Mouse (Mus musculus): ENCODE results near the gene Mthfd1l.

The Mthfd1l gene

GRCm38 (mm10) chr10:4151159-4151558 lies 178.2 kb downstream of the Mthfd1l start:
- DNase-seq (ENCODE audit: inconsistent age in 2 of 2, low spot score in 1 of 2): no peak

- no peak for DNase-seq (ENCODE audit: inconsistent age in 2 of 2, low spot score in 1 of 2)
These were observed 179.2 kb downstream of the Mthfd1l start for GRCm38 (mm10) chr10:4151862-4152776.

- no peak for DNase-seq (ENCODE audit: inconsistent age in 2 of 2, low spot score in 1 of 2)
These were observed 180.1 kb downstream of the Mthfd1l start for GRCm38 (mm10) chr10:4153031-4153430.

- DNase-seq (ENCODE audit: inconsistent age in 2 of 2, low spot score in 1 of 2): no peak
These were observed 181.1 kb downstream of the Mthfd1l start for GRCm38 (mm10) chr10:4154035-4154434.

GRCm38 (mm10) chr10:4155521-4155920 lies 182.6 kb downstream of the Mthfd1l start:
- peak in 1 of 2 experiments; percentile 28 for DNase-seq (ENCODE audit: inconsistent age in 2 of 2, low spot score in 1 of 2)

- DNase-seq (ENCODE audit: inconsistent age in 2 of 2, low spot score in 1 of 2): no peak
These were observed 185.6 kb downstream of the Mthfd1l start for GRCm38 (mm10) chr10:4158533-4158932.

GRCm38 (mm10) chr10:4159541-4160090 lies 186.7 kb downstream of the Mthfd1l start:
- no peak for DNase-seq (ENCODE audit: inconsistent age in 2 of 2, low spot score in 1 of 2)

- no peak for DNase-seq (ENCODE audit: inconsistent age in 2 of 2, low spot score in 1 of 2)
These were observed 187.4 kb downstream of the Mthfd1l start for GRCm38 (mm10) chr10:4160242-4160785.

- no peak for DNase-seq (ENCODE audit: inconsistent age in 2 of 2, low spot score in 1 of 2)
These were observed 189.1 kb downstream of the Mthfd1l start for GRCm38 (mm10) chr10:4162049-4162448.

GRCm38 (mm10) chr10:4162976-4163375 lies 190.1 kb downstream of the Mthfd1l start:
- no peak for DNase-seq (ENCODE audit: inconsistent age in 2 of 2, low spot score in 1 of 2)

- no peak for DNase-seq (ENCODE audit: inconsistent age in 2 of 2, low spot score in 1 of 2)
These were observed 191.8 kb downstream of the Mthfd1l start for GRCm38 (mm10) chr10:4164681-4165080.

- peak in 1 of 2 experiments; percentile 29 for DNase-seq (ENCODE audit: inconsistent age in 2 of 2, low spot score in 1 of 2)
These were observed 195.4 kb downstream of the Mthfd1l start for GRCm38 (mm10) chr10:4168222-4168798.

- no peak for DNase-seq (ENCODE audit: inconsistent age in 2 of 2, low spot score in 1 of 2)
These were observed 201.3 kb downstream of the Mthfd1l start for GRCm38 (mm10) chr10:4174229-4174628.

- no peak for DNase-seq (ENCODE audit: inconsistent age in 2 of 2, low spot score in 1 of 2)
These were observed 201.8 kb downstream of the Mthfd1l start for GRCm38 (mm10) chr10:4174717-4175116.

GRCm38 (mm10) chr10:4177285-4177684 lies 204.4 kb downstream of the Mthfd1l start:
- DNase-seq (ENCODE audit: inconsistent age in 2 of 2, low spot score in 1 of 2): no peak

GRCm38 (mm10) chr10:4179049-4179790 lies 206.3 kb downstream of the Mthfd1l start:
- DNase-seq (ENCODE audit: inconsistent age in 2 of 2, low spot score in 1 of 2): no peak

- peak; percentile 9 to 42 for DNase-seq (ENCODE audit: inconsistent age in 2 of 2, low spot score in 1 of 2)
These were observed 209.0 kb downstream of the Mthfd1l start for GRCm38 (mm10) chr10:4181953-4182352.

GRCm38 (mm10) chr10:4182406-4182805 lies 209.5 kb downstream of the Mthfd1l start:
- no peak for DNase-seq (ENCODE audit: inconsistent age in 2 of 2, low spot score in 1 of 2)

GRCm38 (mm10) chr10:4188614-4189402 lies 215.9 kb downstream of the Mthfd1l start:
- DNase-seq (ENCODE audit: inconsistent age in 2 of 2, low spot score in 1 of 2): peak; percentile 67 to 86

GRCm38 (mm10) chr10:4189422-4189821 lies 216.5 kb downstream of the Mthfd1l start:
- no peak for DNase-seq (ENCODE audit: inconsistent age in 2 of 2, low spot score in 1 of 2)
